ENCODE assay signal across 10 mouse cellular contexts in genomic region chr19:60615470-60616200, GRCm38 (mm10). TPM values are rescaled to one million over a fixed set of nuclear protein-coding genes. Genes with fewer than 3 reads are reported as not detected.
DNase-seq lines count a peak whose midpoint lies in the region; ATAC-seq lines count a peak whose summit lies in the region.
"Had no signal": no experiment of that assay in that cellular context is flagged by ENCODE, and none has a peak within 500 bp of the region (broad histone marks: within the 10 kb centered on the region; RNA-seq: fewer than 3 reads in every experiment).

No protein-coding gene starts in this region.

- no peak overlapping the region for H3K9ac ChIP-seq in embryonic facial prominence, embryonic 15.5 days
- H3K9ac ChIP-seq: limb, embryonic 13.5 days had no signal

- H3K27ac ChIP-seq in heart, embryonic 10.5 days = no peak overlapping the region
- H3K27ac ChIP-seq in embryonic facial prominence, embryonic 15.5 days (replicated peaks) = no peak overlapping the region
- H3K27ac ChIP-seq: limb, embryonic 13.5 days had no signal

- WGBS in heart, embryonic 10.5 days = 72% methylated on average over 5 of the region's 5 CpGs
- WGBS in embryonic facial prominence, embryonic 15.5 days = 74% methylated on average over 5 of the region's 5 CpGs

- peak; percentile 16 for DNase-seq in heart, adult 8-10 months (ENCODE audit: low spot score)
- DNase-seq in heart, embryonic 10.5 days (ENCODE audit: low spot score) = no peak
- peak; percentile 23 for DNase-seq in right cerebral cortex, postnatal 4 days
- no peak for DNase-seq in right cerebral cortex, postnatal 36 days (ENCODE audit: low spot score in 2 of 2)
- DNase-seq in retina, postnatal 7 days (ENCODE audit: low read depth, low spot score) = peak; percentile 41
- no peak for DNase-seq in thymus, adult 18-20 months

- no peaks in the 10 kb centered on the region for H3K36me3 ChIP-seq in heart, embryonic 10.5 days
- no peaks in the 10 kb centered on the region for H3K36me3 ChIP-seq in embryonic facial prominence, embryonic 15.5 days
- H3K36me3 ChIP-seq: G1E; limb, embryonic 13.5 days had no signal

- H3K4me2 ChIP-seq in embryonic facial prominence, embryonic 15.5 days (replicated peaks) = no peak overlapping the region
- H3K4me2 ChIP-seq: limb, embryonic 13.5 days had no signal

- no peaks in the 10 kb centered on the region for H3K4me1 ChIP-seq in heart, embryonic 10.5 days
- H3K4me1 ChIP-seq in embryonic facial prominence, embryonic 15.5 days = no peaks in the 10 kb centered on the region
- H3K4me1 ChIP-seq: limb, embryonic 13.5 days had no signal

- no peaks in the 10 kb centered on the region for H3K27me3 ChIP-seq in heart, embryonic 10.5 days (ENCODE audit: insufficient read depth, poor library complexity, severe bottlenecking)
- no peaks in the 10 kb centered on the region for H3K27me3 ChIP-seq in embryonic facial prominence, embryonic 15.5 days
- H3K27me3 ChIP-seq: limb, embryonic 13.5 days had no signal

- H3K9me3 ChIP-seq in heart, embryonic 10.5 days = no peaks in the 10 kb centered on the region
- no peaks in the 10 kb centered on the region for H3K9me3 ChIP-seq in embryonic facial prominence, embryonic 15.5 days (replicated peaks)
- H3K9me3 ChIP-seq: G1E; limb, embryonic 13.5 days had no signal

- peak; percentile 29; the same call in 1 of the 2 replicates for ATAC-seq in embryonic facial prominence, embryonic 15.5 days (ENCODE audit: insufficient number of reproducible peaks, low FRiP score, low TSS enrichment, low read depth)
- ATAC-seq in megakaryocyte, adult 5-6 weeks (ENCODE audit: poor library complexity, severe bottlenecking) = no peak

- H3K4me3 ChIP-seq in heart, embryonic 10.5 days = no peak overlapping the region
- no peak overlapping the region for H3K4me3 ChIP-seq in embryonic facial prominence, embryonic 15.5 days (replicated peaks)
- H3K4me3 ChIP-seq: limb, embryonic 13.5 days had no signal

RNA-seq across cellular contexts. Expression of gene Cacul1, which starts 34.8 kb away (rescaled TPM):
- 10 to 100 TPM; 24.8 to 30.4 (median 27.9) TPM for total RNA-seq in heart, adult 8-10 months (2022)
- 20.8 and 26.3 TPM in 2 replicates for polyA plus RNA-seq in heart, embryonic 10.5 days (2016; fragmentation: Nextera tagmentation; extraction: Ambion mirVana)
- 19.8 and 21.8 TPM in 2 replicates for polyA plus RNA-seq in embryonic facial prominence, embryonic 15.5 days (2015; fragmentation: Nextera tagmentation; extraction: Ambion mirVana)
- 25.5 and 33.0 TPM in 2 replicates for total RNA-seq in megakaryocyte, adult 5-6 weeks (2015)
- total RNA-seq in megakaryocyte, adult 5-6 weeks (2017) = 34.6 and 38.5 TPM in 2 replicates

Comparison
In these comparisons a context has a peak if more than half of its experiments do, and no peak if none do; other contexts are left out.
1. DNase-seq: peak in heart, adult 8-10 months (single experiment), right cerebral cortex, postnatal 4 days (single experiment) and retina, postnatal 7 days (single experiment); none in heart, embryonic 10.5 days (single experiment), right cerebral cortex, postnatal 36 days (0 of 2) and thymus, adult 18-20 months (0 of 2).